Mouse (Mus musculus) megakaryocyte, adult 5-6 weeks (primary cell): ENCODE measurements around the gene Olfr490. TPM values are rescaled to one million over a fixed set of nuclear protein-coding genes. Genes with fewer than 3 reads are reported as not detected.

ENCODE experiments used
- ATAC-seq: 2 replicates; pipeline ENCODE4 v1.8.0; 2016; ENCODE audit warnings: mild to moderate bottlenecking, inconsistent platforms; ENCODE audit not compliant: poor library complexity, severe bottlenecking
- total RNA-seq, 2 experiments: library from RNA; stranded (forward) in 1 of 2; stranded (reverse) in 1 of 2; fragments of 153-499, 151-499 nt in 1 of 2; fragments of 221-1000, 200-1000 nt in 1 of 2; gene quantifications; 2 replicates each; pipeline versions ENCODE4 v1.2.3 to v1.2.4; 2015 to 2017

The Olfr490 gene
- total RNA-seq (2015) (not detected in 2 replicates), total RNA-seq (2017) (not detected in 2 replicates)

DNA sequence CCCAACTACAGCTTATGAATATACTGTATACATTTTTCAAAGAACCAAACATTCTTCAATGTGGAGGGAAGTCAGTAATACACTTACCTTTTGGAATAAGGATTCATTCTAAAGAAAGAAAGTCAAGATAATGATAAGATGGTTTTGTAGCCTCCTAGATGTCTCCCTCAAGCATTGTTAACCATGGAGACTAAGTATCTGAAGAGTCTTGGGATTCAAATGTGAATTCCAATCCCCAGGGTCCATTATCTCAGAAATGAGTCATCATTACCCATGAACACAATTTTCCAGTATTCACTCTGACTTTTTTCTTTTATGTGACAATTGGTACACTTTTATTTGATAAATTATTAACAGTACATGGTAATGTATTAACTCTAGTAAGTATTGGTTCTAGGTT, at the start of gene Olfr490:
TSS of gene Olfr490 (minus strand) at position 101 of the 400 bp plus-strand sequence.
- ATAC-seq, result no peak

DNA sequence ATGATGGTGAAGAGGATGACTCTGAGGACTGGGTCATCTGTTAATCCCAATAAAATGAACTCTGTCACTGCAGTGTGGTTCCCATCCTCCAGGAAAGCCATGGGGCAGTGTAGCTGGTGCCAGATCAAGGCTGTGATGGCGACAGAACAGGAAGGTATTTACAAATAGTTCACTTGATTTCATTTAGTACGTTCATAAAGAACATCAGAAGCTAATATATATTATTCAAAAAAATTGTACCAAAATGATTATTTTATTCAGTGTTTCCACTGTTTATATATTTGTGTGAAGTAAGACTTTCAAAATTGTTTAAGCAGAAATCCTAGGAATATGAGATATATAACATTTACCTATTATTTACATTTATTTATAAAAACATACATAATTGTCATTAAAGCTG, 34.8 kb upstream of the Olfr490 start, which contains the start of gene Olfr492:
TSS of gene Olfr492 (minus strand) at position 101 of the 400 bp plus-strand sequence.
- no peak for ATAC-seq

DNA sequence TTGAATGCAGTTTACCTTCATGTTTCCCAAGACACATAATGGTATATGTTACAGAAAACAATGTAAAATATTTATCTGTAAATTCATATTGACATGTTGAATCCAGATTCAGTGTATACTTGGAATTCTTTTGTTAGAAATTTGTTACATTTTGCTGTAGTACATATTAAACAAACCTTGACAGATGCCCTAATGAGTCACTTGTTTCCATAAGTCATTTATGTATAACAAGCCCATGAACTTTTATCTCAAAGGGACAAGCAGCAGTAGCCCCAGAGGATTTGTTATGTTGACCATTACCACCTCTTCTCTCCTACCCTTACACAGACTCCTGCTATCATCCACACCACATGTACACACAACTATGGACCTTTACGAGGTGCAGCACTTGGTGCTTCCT, 24.4 kb upstream of the Olfr490 start, which contains the start of gene Olfr491:
TSS of gene Olfr491 (plus strand) at position 301 of the 400 bp plus-strand sequence.
- ATAC-seq, result no peak

DNA sequence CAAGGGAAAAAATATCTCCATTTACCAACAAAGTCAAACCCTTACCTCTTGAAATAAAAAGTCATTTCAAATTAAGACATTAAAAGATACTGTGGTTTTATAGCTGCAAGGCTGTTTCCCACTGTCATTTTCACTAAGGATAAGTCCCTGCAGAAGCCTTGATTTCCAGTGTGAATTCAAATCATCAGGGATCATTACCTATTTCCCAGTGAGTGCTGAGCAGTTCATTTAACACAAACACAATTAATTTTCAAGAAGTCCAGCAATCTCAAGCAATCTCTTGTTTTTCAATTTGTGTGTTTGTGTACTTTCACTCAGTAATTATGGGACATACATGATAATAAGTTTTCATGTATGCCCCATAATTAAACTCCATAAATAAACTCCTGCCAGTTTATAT, 30.5 kb downstream of the Olfr490 start, which contains the start of gene Olfr488:
TSS of gene Olfr488 (minus strand) at position 101 of the 400 bp plus-strand sequence.
- no peak for ATAC-seq

Other genes starting within 250 kb of the Olfr490 start
- not detected in 2 replicates for gene Olfr479, start 238.2 kb downstream of the Olfr490 start, total RNA-seq (2015)
- gene Olfr479, start 238.2 kb downstream of the Olfr490 start, total RNA-seq (2017), result not detected in 2 replicates
- gene Olfr480, start 221.6 kb downstream of the Olfr490 start, total RNA-seq (2015), result not detected in 2 replicates
- not detected in 2 replicates for gene Olfr480, start 221.6 kb downstream of the Olfr490 start, total RNA-seq (2017)
- gene Olfr481, start 209.1 kb downstream of the Olfr490 start, total RNA-seq (2015), result not detected in 2 replicates
- gene Olfr481, start 209.1 kb downstream of the Olfr490 start, total RNA-seq (2017), result not detected in 2 replicates
- not detected in 2 replicates for gene Olfr482, start 191.3 kb downstream of the Olfr490 start, total RNA-seq (2015)
- gene Olfr482, start 191.3 kb downstream of the Olfr490 start, total RNA-seq (2017), result not detected in 2 replicates
- not detected in 2 replicates for gene Olfr483, start 188.1 kb downstream of the Olfr490 start, total RNA-seq (2015)
- not detected in 2 replicates for gene Olfr483, start 188.1 kb downstream of the Olfr490 start, total RNA-seq (2017)
- gene Olfr484, start 161.5 kb downstream of the Olfr490 start, total RNA-seq (2015), result not detected in 2 replicates
- not detected in 2 replicates for gene Olfr484, start 161.5 kb downstream of the Olfr490 start, total RNA-seq (2017)
- not detected in 2 replicates for gene Olfr485, start 129.1 kb downstream of the Olfr490 start, total RNA-seq (2015)
- gene Olfr485, start 129.1 kb downstream of the Olfr490 start, total RNA-seq (2017), result not detected in 2 replicates
- gene Olfr486, start 116.2 kb downstream of the Olfr490 start, total RNA-seq (2015), result not detected in 2 replicates
- gene Olfr486, start 116.2 kb downstream of the Olfr490 start, total RNA-seq (2017), result not detected in 2 replicates
- gene Olfr487, start 74.3 kb downstream of the Olfr490 start, total RNA-seq (2015), result not detected in 2 replicates
- gene Olfr487, start 74.3 kb downstream of the Olfr490 start, total RNA-seq (2017), result not detected in 2 replicates
- not detected in 2 replicates for gene Olfr488, start 30.6 kb downstream of the Olfr490 start, total RNA-seq (2015)
- not detected in 2 replicates for gene Olfr488, start 30.6 kb downstream of the Olfr490 start, total RNA-seq (2017)
- gene Olfr491, start 24.5 kb upstream of the Olfr490 start, total RNA-seq (2015), result not detected in 2 replicates
- gene Olfr491, start 24.5 kb upstream of the Olfr490 start, total RNA-seq (2017), result not detected in 2 replicates
- not detected in 2 replicates for gene Olfr492, start 34.7 kb upstream of the Olfr490 start, total RNA-seq (2015)
- gene Olfr492, start 34.7 kb upstream of the Olfr490 start, total RNA-seq (2017), result not detected in 2 replicates
- not detected in 2 replicates for gene Olfr493, start 58.0 kb upstream of the Olfr490 start, total RNA-seq (2015)
- gene Olfr493, start 58.0 kb upstream of the Olfr490 start, total RNA-seq (2017), result not detected in 2 replicates
- gene Olfr494, start 76.4 kb upstream of the Olfr490 start, total RNA-seq (2015), result not detected in 2 replicates
- gene Olfr494, start 76.4 kb upstream of the Olfr490 start, total RNA-seq (2017), result not detected in 2 replicates
- gene Olfr495, start 104.2 kb upstream of the Olfr490 start, total RNA-seq (2015), result not detected in 2 replicates
- gene Olfr495, start 104.2 kb upstream of the Olfr490 start, total RNA-seq (2017), result not detected in 2 replicates
- gene Olfr497, start 131.5 kb upstream of the Olfr490 start, total RNA-seq (2015), result not detected in 2 replicates
- gene Olfr497, start 131.5 kb upstream of the Olfr490 start, total RNA-seq (2017), result not detected in 2 replicates
- not detected in 2 replicates for gene Olfr498, start 176.4 kb upstream of the Olfr490 start, total RNA-seq (2015)
- gene Olfr498, start 176.4 kb upstream of the Olfr490 start, total RNA-seq (2017), result not detected in 2 replicates
- not detected in 2 replicates for gene Olfr502, start 236.1 kb upstream of the Olfr490 start, total RNA-seq (2015)
- gene Olfr502, start 236.1 kb upstream of the Olfr490 start, total RNA-seq (2017), result not detected in 2 replicates